Mouse (Mus musculus) kidney, adult 2 months (tissue): ENCODE measurements at regions not wholly inside any gene's neighbourhood (a gene's known extent, or its start where the extent isn't known, plus 50 kb on each side); places are given as distances from the start of the nearest gene placed in this dataset.

ENCODE experiments used
- DNase-seq: peaks from one replicate; pipeline ENCODE4 v3.0.0; 2021
- H3K27ac ChIP-seq: fragments of 200-500 bp; 2 replicates; pipeline ENCODE4 v1.5.1; 2012; ENCODE audit warnings: low read depth, low read length, control low read depth, inconsistent platforms; ENCODE audit not compliant: insufficient read depth
- H3K27me3 ChIP-seq: fragments of 200-500 bp; replicated peaks from 2 replicates; pipeline ENCODE4 v1.6.1; 2012; ENCODE audit warnings: mild to moderate bottlenecking, moderate library complexity, low read length, inconsistent platforms; ENCODE audit not compliant: control insufficient read depth, insufficient read depth
- H3K36me3 ChIP-seq: fragments of 200-500 bp; 2 replicates; pipeline ENCODE4 v1.6.1; 2012; ENCODE audit warnings: mild to moderate bottlenecking, moderate library complexity, low read length, inconsistent platforms; ENCODE audit not compliant: control insufficient read depth, insufficient read depth
- H3K4me1 ChIP-seq: fragments of 200-500 bp; 2 replicates; pipeline ENCODE4 v1.6.1; 2011; ENCODE audit warnings: low read length; ENCODE audit not compliant: control insufficient read depth, insufficient read depth
- H3K4me3 ChIP-seq: fragments of 200-500 bp; 2 replicates; pipeline ENCODE4 v1.5.1; 2011; ENCODE audit warnings: mild to moderate bottlenecking, low read depth, low read length, control low read depth; ENCODE audit not compliant: insufficient read depth
- CTCF ChIP-seq: fragments of 200-500 bp; conservative IDR thresholded peaks from 2 replicates; pipeline ENCODE4 v1.5.1; 2011; ENCODE audit warnings: low read depth, mild to moderate bottlenecking, control low read depth, low read length, moderate library complexity, mixed read lengths; ENCODE audit not compliant: insufficient read depth, insufficient read length
- POLR2A ChIP-seq: fragments of 200-500 bp; IDR thresholded peaks from one replicate; pipeline ENCODE4 v1.6.1; 2011; ENCODE audit warnings: low read depth, low read length, control low read depth
- WGBS: fragments of 180-500 bp; shearing (Covaris S2); methylation state at CpG from one replicate; pipeline ENCODE4 v1.1.7; 2018; 5-methylcytosine and 5-hydroxymethylcytosine counted together

- no peak overlapping the region for H3K4me3 ChIP-seq
- DNase-seq = no peak
- no peak overlapping the region for H3K27ac ChIP-seq
- 75% methylated on average over 1 of the region's 1 CpGs for WGBS
- no peaks in the 10 kb centered on the region for H3K27me3 ChIP-seq
- no peak for TF ChIP-seq POLR2A
- TF ChIP-seq CTCF = no peak
- H3K36me3 ChIP-seq = no peaks in the 10 kb centered on the region
- H3K4me1 ChIP-seq = no peaks in the 10 kb centered on the region
Observed at GRCm38 (mm10) chr5:49909483-49909882, 149.3 kb downstream of the Adgra3 start.

- 71% methylated on average over 5 of the region's 5 CpGs for WGBS
- no peaks in the 10 kb centered on the region for H3K36me3 ChIP-seq
- no peaks in the 10 kb centered on the region for H3K27me3 ChIP-seq
- no peak overlapping the region for H3K27ac ChIP-seq
- H3K4me1 ChIP-seq = no peaks in the 10 kb centered on the region
- TF ChIP-seq CTCF (no peak), POLR2A (no peak)
- H3K4me3 ChIP-seq = no peak overlapping the region
- DNase-seq = no peak
Observed at GRCm38 (mm10) chr5:49896106-49896505, 162.7 kb downstream of the Adgra3 start.

GRCm38 (mm10) chr5:49880383-49880782 lies 178.4 kb downstream of the Adgra3 start:
- Histone ChIP-seq H3K27ac (no peak overlapping the region), H3K36me3 (no peaks in the 10 kb centered on the region), H3K27me3 (no peaks in the 10 kb centered on the region), H3K4me3 (no peak overlapping the region), H3K4me1 (no peaks in the 10 kb centered on the region)
- TF ChIP-seq POLR2A = no peak
- DNase-seq = no peak
- 76% methylated on average over 2 of the region's 2 CpGs for WGBS

GRCm38 (mm10) chr5:49876240-49876639 lies 182.6 kb downstream of the Adgra3 start:
- WGBS = 30% methylated on average over 1 of the region's 1 CpGs
- H3K36me3 ChIP-seq = no peaks in the 10 kb centered on the region
- no peak overlapping the region for H3K4me3 ChIP-seq
- H3K27ac ChIP-seq = no peak overlapping the region
- no peaks in the 10 kb centered on the region for H3K27me3 ChIP-seq
- no peaks in the 10 kb centered on the region for H3K4me1 ChIP-seq
- no peak for DNase-seq
- TF ChIP-seq POLR2A = no peak
- no peak for TF ChIP-seq CTCF

- peak; percentile 4 for DNase-seq
- no peaks in the 10 kb centered on the region for H3K27me3 ChIP-seq
- no peak overlapping the region for H3K27ac ChIP-seq
- H3K4me1 ChIP-seq = no peaks in the 10 kb centered on the region
- TF ChIP-seq CTCF (peak; percentile 52), POLR2A (no peak)
- WGBS = 30% methylated on average over 1 of the region's 1 CpGs
- H3K36me3 ChIP-seq = no peaks in the 10 kb centered on the region
- H3K4me3 ChIP-seq = no peak overlapping the region
Observed at GRCm38 (mm10) chr5:49857202-49857601, 201.6 kb downstream of the Adgra3 start.

GRCm38 (mm10) chr5:49856036-49856435 lies 202.8 kb downstream of the Adgra3 start:
- Histone ChIP-seq H3K4me3 (no peak overlapping the region), H3K27me3 (no peaks in the 10 kb centered on the region), H3K27ac (no peak overlapping the region), H3K36me3 (no peaks in the 10 kb centered on the region), H3K4me1 (no peaks in the 10 kb centered on the region)
- WGBS = 80% methylated on average over 2 of the region's 2 CpGs
- no peak for TF ChIP-seq CTCF
- DNase-seq = no peak

GRCm38 (mm10) chr5:49848680-49849079 lies 210.1 kb downstream of the Adgra3 start:
- TF ChIP-seq POLR2A (no peak), CTCF (no peak)
- H3K27me3 ChIP-seq = no peaks in the 10 kb centered on the region
- no peak overlapping the region for H3K27ac ChIP-seq
- DNase-seq = no peak
- H3K4me3 ChIP-seq = no peak overlapping the region
- H3K36me3 ChIP-seq = no peaks in the 10 kb centered on the region
- H3K4me1 ChIP-seq = no peaks in the 10 kb centered on the region
- 59% methylated on average over 5 of the region's 5 CpGs for WGBS

- Histone ChIP-seq H3K36me3 (no peaks in the 10 kb centered on the region), H3K4me1 (no peaks in the 10 kb centered on the region), H3K27ac (no peak overlapping the region), H3K27me3 (no peaks in the 10 kb centered on the region), H3K4me3 (no peak overlapping the region)
- DNase-seq = no peak
- TF ChIP-seq CTCF (no peak), POLR2A (no peak)
Observed at GRCm38 (mm10) chr5:49848174-49848573, 210.6 kb downstream of the Adgra3 start.
